Mouse (Mus musculus): ENCODE measurements around the gene Mtmr14.

Gene Mtmr14

DNA sequence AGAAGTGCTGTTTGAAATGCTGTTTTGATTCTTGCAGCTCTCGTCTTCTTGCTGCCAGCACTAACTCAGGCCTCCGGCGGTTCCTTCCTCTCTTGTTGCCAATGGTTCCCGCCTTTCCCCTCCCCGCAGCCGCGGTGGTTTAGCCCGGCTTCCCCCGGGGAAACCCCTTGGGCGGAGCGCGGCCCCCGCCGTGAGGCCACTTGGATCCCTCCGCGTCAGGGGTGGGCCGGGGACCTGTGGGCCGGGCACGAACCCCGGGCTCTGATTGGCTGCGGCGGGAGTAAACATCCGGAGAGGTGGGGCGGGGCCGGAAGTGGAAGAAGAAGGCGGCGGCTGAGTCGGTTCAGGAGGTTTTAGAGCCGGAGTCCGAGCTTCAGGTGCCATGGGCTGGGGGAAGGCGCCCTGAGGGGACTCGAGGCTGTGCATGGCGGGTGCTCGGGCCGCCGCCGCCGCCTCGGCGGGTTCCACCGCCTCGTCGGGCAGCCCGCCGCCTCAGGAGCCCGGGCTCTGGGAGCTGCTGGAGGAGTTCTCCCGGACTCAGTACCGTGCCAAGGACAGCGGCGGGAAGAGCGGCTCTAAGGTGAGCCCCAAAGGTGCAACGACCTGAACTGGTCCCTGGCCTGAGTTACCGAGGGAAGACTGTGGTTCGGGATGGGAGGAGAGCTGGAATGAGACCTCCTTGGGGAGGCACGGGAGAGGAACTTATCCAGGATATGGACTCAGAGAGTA is at the start of gene Mtmr14:
Gene Mtmr14 (plus strand): TSS at position 302 of the 729 bp plus-strand sequence.
- peak; percentile 97 for DNase-seq (ENCODE audit: low read depth, low spot score)

DNA sequence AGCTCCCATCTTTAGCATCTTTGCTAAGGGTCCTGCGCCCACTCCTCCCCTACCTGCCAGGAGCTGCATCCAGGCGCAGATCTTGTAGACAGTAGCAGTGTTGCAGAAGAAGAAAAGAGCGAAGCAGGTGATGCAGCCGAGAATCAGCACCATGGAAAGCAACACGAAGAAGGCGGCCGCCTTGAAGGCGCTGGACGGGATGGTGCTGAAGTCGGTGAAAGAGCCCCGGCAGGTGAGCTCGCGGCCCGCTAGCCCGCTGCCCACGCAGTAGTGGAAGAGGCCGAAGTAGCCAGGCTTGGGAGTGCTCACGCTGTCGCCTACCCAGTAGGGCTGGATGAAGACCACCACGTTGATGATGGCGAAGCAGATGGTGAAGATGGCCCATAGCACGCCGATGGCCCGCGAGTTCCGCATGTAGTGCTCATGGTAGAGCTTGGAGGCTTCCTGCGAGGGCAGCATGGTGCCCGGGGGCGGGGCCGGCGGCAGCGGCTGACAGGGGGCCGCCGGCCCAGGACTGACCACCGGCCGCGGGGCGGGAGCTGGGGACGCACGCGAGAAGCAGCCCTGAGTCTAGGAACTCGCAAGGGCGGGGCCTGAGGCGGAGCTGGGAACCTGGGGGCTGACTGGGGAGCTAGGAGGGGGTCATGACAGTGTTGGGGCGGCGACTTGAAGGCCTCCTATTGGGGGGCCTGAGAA is 43.7 kb upstream of the Mtmr14 start:
- DNase-seq (ENCODE audit: low read depth, low spot score), result peak; percentile 77

DNA sequence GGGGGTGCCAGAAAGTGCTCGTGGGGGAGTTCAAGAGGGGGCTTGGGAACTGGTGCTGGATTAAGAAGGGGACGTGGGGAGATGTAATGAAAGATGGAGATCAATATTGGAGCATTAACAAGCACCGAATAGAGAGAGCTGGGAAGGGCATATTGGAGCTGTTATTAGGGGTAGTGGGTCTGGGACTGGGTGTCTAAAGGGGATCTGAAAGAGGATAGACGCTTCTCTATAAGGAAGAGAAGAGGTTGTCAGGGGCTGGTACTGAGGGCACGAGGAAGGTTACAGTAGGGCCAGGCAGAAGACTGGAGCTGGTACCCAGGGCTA is 43.2 kb upstream of the Mtmr14 start:
- no peak for DNase-seq (ENCODE audit: low read depth, low spot score)

DNA sequence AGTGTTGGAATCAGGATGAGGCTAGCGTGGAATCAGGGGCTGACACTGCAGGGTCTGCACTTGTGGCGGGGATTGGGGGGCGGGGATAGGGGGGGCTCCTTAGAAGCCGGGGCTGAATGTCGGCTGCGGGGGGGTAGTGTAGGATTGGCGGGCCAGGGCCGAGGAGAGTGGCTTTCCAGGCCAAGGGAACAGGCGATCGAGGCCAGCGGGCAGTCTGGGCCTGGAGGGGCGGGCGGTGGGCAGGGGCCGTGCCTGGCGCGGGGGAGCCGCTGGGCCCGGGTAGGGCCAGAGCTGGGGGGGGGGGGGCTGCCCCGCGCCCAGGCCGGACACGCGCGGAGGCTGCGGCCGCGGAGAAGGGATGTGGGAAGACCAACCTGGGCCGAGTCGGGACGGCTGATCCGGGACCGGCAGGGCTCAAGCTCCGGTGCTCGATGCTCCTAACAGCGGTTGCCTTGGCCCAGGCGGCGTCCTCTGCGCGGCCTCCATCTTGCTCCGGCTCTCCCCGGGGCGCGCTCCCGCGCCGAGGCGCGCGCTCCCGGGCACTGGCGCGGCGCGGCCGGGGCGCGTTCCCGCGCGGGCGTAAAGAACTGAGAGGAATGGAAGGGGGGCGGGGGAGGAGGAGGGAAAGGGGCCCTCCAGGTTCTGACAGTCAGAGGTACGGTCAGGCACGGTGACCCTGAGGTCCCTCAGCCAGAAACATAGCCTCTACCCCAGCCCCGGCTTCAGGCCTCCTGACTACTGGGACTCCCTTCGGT is 42.6 kb upstream of the Mtmr14 start, which contains the start of gene Lhfpl4:
Gene Lhfpl4 (minus strand): TSS at position 544 of the 755 bp plus-strand sequence.
- no peak for DNase-seq (ENCODE audit: low read depth, low spot score)

DNA sequence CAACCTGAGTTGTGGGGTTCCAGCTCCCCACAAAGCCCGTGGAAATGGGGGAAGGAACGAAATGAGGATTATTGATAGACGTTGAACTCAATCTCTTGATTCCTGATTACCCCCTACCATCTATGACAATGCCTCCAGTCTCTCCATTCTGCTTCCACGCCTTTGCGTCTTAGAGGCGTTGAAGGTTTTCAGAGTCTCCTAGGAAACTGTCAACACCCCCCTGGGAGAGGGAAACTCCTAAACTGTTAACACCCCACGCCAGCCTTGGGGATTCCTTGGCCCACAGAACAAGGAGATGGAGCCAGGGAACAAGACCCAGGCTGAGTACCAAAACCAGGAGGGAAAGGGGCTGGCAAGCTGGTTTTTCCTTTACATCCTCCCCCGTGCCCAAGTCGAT is 42.0 kb upstream of the Mtmr14 start:
- no peak for DNase-seq (ENCODE audit: low read depth, low spot score)

DNA sequence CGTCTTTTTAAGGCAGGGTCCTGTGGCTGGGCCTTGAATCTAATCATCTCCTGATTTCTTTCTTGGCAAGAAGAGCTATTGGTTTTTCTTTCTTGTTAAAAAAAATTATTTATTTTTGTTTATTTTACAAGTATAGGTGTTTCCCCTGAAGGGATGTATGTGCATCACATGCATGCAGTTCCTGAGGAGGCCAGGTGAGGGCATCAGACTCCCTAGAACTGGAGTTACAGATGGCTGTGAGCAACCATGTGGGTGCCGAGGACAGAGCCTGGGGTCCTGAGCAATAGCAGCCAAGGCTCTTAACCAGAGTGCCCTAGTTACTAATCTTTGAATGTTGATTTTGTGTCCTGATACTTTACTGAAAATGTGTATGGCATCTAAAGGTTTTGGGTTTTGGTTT is 21.4 kb upstream of the Mtmr14 start:
- no peak for DNase-seq (ENCODE audit: low read depth, low spot score)

DNA sequence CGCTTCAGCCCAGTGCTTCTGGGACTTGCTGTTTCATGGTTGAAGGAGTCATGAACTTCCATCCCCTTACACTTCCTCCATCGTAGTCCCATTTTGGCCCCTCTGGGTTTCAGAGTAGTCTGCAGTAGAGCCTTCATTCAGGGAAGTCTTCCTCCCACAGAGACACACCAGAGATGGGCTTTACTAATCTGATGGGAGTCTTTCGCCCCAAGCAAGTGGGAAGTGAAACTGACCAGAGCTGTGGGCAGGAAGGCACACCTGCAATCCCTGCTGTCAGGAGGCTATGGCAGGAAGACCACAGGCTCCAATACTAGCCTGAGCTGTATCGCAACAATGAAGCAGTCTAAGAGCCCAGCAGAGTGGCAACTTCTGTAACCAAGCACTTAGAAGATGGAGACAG is 11.8 kb upstream of the Mtmr14 start:
- no peak for DNase-seq (ENCODE audit: low read depth, low spot score)

DNA sequence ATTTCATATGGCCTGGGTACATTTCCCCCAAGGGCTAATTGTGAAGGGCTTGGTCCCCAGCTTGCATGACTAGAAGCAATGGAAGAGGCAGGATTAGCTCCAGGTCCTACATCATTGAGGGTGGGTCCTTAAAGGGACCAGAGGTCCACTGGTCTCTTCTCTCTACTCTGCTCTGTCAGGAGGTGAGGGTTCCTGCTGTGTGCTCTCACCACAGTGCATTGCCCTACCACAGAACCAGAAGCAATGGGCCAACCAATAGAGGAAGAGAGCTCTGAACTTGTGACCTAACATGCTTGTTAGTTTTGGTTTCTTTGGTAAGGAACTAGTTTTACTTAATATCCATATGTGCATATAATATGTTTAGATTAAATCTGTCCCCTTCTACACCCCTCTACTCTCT is 10.9 kb upstream of the Mtmr14 start:
- no peak for DNase-seq (ENCODE audit: low read depth, low spot score)

DNA sequence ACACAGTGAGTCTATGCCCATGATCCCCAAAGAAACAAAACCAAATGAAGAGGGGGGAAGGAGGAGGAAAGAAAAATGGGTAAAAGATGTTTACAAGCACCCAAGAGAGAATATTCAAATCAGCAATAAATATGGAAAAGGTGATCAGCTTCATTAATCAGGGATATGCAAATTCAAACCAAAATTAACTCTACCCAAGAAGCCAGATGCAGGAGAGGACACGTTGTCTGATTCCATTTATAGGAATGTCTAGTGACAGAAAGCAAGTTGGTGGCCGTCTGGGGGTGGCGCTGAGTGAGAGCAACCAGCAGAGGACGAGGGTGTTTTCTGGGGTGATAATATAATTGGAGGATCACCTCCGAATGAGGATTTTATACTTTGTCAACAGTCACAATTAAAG is 2.5 kb upstream of the Mtmr14 start:
- no peak for DNase-seq (ENCODE audit: low read depth, low spot score)

DNA sequence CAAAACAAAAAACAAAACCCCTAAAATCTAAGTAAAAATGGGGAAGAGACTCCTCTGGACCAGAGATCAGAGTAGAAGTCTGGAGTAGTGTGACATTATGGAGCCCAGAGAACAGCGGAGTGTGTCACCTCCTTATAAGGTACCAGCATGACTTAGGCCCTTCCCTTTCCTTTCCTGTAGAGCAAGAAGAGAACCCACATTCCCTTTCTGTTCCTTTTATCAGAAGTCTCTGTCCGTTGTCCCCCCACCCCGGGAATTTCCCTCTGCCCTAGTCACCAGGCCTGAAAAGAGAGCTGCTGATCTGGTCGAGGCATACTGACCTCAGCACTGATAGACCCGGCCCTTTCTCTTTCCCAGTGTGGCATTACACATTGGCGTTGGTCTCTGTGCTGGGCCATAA is 799 bp downstream of the Mtmr14 start:
- DNase-seq (ENCODE audit: low read depth, low spot score), result no peak

DNA sequence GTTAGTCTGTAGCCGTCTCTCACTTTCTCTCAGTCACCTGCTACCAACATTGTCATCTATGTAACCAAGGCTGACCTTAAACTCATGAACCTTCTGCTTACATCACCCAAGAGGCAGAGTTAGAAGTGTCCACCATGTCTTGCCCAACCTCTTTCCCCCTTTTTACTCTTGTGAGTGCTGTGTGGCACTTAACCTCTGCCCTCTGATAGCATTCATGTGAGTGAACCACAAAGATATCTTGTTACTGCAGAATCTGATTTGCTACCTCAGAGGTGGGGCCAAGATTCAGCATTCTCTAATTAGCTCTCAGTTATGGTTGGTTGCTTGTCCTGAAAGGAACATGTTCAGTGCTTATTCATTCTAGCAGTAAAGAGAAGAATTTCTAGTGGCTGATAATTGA is 5.1 kb downstream of the Mtmr14 start:
- DNase-seq (ENCODE audit: low read depth, low spot score), result no peak

DNA sequence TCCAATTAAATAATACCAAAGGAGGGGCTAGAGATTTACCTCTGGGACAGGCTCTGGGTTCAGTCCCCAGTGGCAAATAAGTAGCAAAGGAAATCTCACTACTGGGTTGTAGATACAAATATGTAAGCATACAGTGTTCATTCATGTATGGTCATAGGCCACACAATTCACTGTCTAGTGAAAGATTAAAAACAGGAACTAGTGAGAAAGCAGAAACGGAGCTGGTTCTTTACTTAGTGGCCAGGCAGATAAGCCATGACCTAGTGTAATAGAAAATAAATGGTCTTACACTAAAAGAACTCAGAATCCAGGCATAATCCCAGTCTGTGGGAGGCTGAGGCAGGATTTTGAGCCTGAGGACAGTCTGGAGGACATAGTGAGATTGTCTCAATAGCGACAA is 7.9 kb downstream of the Mtmr14 start:
- DNase-seq (ENCODE audit: low read depth, low spot score), result no peak

DNA sequence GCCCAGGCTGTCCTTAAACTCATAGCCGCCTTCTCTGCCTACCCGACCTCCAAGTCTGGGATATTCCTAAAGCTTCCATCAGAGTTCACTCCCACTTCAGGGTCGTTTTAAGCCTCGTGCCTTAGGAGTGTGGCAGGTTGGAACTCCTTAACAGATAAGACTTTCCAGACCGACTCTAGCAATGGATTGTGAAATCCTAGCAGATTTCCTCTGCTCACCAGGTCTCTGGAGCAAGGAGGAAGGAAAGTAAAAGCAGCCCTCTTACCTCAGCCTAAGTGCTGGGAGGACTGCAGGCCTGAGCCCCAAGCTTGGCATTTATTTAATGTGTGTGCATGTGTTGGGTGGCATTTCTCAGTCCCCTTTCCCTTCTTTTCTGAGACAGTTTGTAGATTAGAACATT is 13.1 kb downstream of the Mtmr14 start:
- no peak for DNase-seq (ENCODE audit: low read depth, low spot score)

DNA sequence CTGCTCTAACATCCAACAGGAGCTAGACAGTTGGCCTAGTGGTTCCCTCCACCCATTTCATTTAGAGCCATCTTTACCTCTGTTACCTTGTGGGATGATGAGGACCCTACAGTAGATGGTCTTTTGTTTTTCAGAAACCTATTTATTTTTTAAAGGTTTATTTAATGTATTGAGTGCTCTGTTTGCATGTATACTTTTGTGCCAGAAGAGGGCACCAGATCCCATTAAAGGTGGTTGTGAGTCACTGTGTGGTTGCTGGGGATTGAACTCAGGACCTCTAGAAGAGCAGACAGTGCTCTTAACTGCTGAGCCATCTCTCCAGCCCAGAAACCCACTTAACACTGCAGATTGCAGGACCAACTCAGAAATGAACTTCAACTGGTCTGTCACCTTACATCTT is 14.3 kb downstream of the Mtmr14 start:
- no peak for DNase-seq (ENCODE audit: low read depth, low spot score)

DNA sequence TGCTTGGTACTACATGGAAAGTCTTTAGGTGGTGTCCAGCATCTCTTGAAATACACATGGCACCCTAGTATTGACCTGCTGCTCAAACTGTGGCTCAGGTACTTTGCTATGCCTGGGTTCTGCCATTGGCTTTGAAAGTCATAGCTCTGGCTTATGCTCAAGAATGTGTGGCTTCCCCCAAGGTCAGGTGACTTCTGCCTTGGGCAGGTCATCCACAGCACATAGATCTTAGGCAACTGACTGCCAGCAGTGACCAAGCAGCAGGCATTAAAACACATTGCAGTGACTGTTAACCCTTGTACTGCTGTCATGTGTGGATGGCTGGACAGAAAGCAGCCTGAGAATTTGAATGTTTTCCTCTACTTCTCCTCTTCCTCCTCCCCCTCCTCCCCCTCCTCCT is 17.3 kb downstream of the Mtmr14 start:
- DNase-seq (ENCODE audit: low read depth, low spot score), result no peak

DNA sequence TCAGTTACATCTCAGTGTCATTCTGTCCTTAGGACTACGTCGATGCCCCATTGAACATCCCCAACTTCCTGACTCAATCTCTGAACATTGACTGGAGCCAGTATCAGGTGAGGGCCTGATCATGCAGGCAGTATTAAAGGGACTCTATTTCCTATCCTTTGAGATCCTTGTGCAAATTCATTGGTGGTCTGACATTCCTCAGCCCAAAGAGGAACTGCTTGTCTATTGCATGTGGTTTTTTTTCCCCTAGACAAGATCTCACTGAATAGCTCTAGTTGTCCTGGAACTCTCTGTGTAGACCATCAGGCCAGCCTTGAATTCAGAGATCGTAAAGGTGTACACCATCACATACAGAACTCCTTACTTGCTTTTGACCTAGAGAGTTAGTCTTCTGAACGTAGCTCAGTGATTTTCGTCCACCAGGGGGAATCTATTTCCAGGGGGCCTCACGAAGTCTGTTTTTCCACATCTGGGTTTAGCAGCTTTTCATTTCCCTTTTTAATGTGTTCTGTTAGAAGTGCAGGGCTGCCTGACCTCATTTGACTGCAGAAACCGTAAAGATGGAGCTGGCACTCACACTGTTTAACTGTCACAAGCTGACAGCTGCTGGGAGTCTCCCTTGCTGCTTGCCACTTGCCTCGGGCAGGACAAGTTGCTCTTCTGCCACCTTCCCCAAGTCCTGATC is 23.7 kb downstream of the Mtmr14 start:
- DNase-seq (ENCODE audit: low read depth, low spot score), result no peak

DNA sequence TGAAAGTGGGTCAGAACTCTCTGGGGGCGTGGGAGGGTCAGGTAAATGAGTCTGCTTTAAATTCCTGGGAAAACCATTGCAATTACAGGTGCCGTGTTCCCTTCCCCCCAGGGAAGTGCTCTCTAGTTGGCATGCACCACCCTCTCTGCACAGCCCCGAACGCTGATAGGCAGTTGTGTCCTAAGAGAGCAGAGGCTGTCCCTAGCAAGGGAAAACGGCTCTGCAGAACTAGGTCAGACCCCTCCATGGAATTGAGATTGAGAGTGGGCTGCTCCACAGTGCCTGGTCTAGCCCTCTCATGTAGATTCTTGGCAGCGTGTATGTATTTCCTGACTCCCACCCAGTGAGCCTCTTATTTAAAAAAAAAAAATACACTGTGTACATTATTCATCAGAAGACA is 25.9 kb downstream of the Mtmr14 start:
- no peak for DNase-seq (ENCODE audit: low read depth, low spot score)

DNA sequence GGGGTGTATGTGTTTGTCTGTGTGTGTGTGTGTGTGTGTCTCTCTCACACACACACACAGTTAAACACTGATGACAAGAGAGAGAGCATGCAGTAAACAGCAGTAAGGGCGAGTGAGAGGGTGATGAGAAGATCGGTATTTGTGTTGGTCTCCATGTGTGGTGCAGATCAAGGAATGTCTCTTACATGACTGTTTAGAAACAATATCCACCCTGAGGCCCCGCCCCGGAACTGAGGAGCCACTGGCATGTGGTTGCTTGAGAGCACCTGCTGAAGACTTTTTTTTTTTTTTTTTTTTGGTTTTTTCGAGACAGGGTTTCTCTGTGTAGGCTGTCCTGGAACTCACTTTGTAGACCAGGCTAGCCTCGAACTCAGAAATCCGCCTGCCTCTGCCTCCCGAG is 26.8 kb downstream of the Mtmr14 start:
- DNase-seq (ENCODE audit: low read depth, low spot score), result no peak

DNA sequence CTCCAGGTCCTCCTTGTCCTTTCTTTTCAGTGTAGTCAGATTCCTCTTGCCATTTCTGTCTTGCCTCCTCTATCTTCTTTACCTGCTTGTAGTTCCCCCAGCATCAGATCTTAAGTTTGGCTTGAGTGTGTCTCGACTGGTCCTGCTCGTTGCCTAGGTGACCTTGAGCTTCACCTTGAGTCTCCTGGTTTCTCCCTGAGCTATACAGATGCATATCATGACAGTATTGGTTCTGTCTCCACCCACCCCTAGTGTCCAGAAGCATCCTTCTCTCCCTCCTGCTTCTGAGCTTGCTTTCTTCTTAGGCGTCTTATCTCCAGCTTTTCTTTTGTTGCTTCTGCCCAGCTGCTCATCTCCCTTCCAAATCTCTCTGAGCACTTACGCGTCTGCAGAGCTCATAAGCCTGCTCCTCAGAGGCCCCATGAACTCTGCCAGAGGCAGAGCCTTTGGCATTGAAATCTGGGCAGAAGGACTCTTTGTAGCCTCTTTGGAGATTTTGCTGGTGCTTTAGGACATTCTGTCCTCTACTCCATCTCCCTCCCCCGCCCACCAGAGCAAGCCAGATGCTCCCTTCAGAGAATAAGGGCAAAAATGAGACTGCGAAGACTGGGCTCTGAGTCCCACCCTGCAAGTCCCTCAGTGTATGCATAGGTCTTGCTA is 29.5 kb downstream of the Mtmr14 start:
- no peak for DNase-seq (ENCODE audit: low read depth, low spot score)

DNA sequence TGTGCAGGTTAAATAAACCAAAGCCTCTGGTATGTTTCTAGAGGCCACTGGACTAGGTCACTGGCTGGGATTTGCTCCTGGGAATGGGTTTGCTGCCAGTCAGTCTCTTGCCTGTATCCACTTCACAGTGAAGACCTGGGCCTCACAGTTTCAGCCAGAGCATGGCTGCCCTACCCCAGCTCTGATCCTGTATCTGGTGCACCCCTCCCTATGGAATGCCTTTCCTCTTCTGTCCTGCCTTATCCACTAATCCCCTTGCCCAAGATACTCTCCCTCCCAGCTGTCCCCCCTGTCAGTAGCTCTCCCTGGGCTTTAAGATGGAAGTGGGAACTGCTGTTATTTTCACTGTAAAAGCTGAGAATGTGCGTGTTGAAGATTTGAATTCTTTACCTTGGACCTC is 30.3 kb downstream of the Mtmr14 start:
- no peak for DNase-seq (ENCODE audit: low read depth, low spot score)

DNA sequence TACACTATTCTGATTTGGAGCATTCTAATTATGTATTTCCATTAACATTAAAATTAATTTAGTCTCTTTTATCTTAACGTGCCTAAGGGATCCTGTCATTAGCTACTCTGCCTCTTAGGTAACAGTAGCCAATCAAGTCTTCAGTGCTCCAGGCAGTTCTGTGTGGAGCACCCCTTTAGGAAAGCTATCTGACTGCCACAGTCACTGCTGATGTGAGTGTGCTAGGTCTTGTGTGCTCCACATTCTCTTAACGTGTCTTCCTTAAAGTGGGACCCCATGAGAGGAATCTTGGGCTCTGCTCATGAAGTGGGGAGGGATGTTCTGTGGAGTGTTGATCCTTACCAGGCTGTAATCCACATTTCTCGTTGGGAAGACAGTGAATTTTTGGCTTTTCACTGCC is 34.7 kb downstream of the Mtmr14 start:
- no peak for DNase-seq (ENCODE audit: low read depth, low spot score)

DNA sequence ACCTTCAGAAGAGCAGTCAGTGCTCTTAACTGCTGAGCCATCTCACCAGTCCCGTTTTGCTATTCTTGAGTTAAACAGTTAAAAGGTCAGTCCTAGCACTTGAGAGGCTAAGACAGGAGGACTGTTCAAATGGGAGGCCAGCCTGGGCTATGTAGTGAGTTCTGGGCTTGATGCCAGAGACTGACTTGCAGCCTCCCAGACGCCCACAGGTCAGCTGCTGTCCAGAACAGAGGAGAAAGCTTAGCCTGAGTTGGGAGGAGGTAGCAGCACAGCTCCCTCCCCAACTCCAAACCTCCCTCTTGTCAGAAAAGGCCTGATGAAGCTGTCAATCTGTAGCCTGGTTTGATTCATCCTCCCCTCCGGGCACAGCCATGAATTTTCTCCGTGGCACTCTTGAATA is 39.2 kb downstream of the Mtmr14 start:
- no peak for DNase-seq (ENCODE audit: low read depth, low spot score)

Measured in forelimb bud, embryonic 11.5 days (tissue).